Mouse (Mus musculus): ENCODE measurements at regions not wholly inside any gene's neighbourhood (a gene's known extent, or its start where the extent isn't known, plus 50 kb on each side); places are given as distances from the start of the nearest gene placed in this dataset.

DNA sequence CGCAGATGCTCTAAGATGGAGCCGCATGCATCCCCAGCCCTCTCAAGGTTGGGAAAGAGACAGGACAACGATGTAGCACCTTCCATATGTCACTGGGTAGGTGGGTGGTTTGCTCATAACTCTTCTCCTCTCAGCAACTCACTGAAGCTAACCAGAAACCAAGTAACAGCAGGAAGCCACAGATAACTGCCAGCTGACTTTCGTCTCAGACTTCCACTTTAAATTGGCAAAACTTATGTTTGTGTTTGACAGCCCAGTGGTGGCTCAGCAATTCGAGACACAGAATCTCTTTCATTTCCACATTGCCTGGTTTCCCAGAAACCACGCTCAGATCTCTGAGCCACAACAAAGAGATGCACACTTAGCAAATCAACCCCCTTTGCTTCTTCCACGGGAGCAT is 159.1 kb downstream of the Hlx start:
- no peak for TF ChIP-seq ZC3H11A (IDR thresholded peaks at IDR 0.05; ENCODE audit: borderline replicate concordance, low read depth, low read length)
- no peak for TF ChIP-seq CHD2 (IDR thresholded peaks at IDR 0.05; ENCODE audit: low read depth, low read length)
- TF ChIP-seq MAFK (IDR thresholded peaks at IDR 0.05; ENCODE audit: insufficient read depth, low read depth, low read length): no peak
